Mouse (Mus musculus): Measurements from ENCODE around the gene Exoc3l.

DNA sequence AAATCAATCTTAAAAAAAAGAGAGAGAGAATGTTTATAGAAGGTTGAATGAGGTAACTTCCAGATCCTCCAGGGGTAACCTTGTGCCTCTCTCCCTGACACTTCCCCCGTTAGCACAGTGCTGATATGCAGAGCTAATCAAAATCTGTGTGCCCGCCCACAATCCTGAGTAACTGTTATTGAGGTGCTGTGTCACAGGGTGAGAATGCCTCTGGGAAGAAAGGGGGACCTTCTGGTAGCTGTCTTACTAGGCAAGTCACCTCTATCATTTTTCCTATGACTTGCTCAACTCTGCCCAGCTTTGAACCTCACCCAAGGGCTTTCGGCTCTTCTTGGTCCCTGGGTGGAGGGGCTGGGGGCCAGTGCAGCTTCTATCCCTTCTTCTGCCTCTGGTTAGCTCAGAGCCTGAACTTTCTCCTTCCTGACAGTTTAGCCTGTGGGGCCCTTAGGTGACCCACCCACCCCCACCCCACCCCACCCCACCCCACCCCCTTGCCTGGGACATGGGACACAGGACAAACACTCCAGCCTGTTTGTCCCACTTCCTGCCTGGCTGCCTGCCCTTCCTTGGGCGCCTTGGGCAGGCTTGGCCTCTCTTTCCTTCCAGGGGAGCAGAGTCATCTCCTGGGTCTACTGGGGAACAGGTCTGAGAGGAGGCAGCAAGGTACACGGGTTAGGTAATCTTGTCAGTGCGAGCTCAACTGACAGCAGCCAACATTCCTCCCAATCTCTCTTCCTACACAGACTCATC lies 44.2 kb upstream of the Exoc3l start:
- TF ChIP-seq CTCF (IDR thresholded peaks at IDR 0.05; ENCODE audit: low read depth, low read length) (no peak), GATA1 (IDR thresholded peaks at IDR 0.05; ENCODE audit: borderline replicate concordance, low read length) (no peak), GATA2 (IDR thresholded peaks at IDR 0.05; ENCODE audit: borderline replicate concordance, low read depth, low read length) (no peak), TAL1 (conservative IDR thresholded peaks at IDR 0.05; ENCODE audit: low read depth, low read length) (no peak), POLR2AphosphoS5 (IDR thresholded peaks at IDR 0.05; ENCODE audit: insufficient replicate concordance, low read depth, low read length) (no peak)
